Mouse (Mus musculus) urinary bladder, adult 18-20 months (tissue): ENCODE results near the gene Trim69.

Source experiments
- DNase-seq, 2 experiments: peaks; one replicate each; pipeline ENCODE4 v3.0.0; 2022; ENCODE audit warnings: low spot score in 2 of 2, mixed read lengths in 2 of 2

Gene Trim69

DNA sequence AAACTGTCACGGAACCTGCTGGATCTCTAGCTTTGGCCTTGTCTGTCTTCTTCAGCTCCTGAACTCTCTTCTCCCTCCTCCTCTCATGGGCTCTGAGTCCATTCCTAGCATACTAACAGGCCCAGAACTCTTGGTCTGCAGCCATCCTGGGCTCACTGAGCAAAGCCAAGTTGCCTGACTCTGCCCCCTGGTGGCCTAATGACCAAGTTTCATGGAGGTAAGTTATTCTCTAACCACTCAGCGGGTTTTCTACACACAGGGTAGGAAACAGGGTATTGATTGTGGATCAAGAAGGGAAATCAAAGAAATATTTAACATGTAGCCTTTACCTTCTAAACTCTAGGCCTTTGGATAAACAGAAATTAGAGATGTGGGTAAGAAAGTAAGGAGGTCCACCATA, at the start of gene Trim69:
Gene Trim69, plus strand, starts transcription at position 21 of the 400 bp plus-strand sequence.
- peak; percentile 52 to 62 for DNase-seq

DNA sequence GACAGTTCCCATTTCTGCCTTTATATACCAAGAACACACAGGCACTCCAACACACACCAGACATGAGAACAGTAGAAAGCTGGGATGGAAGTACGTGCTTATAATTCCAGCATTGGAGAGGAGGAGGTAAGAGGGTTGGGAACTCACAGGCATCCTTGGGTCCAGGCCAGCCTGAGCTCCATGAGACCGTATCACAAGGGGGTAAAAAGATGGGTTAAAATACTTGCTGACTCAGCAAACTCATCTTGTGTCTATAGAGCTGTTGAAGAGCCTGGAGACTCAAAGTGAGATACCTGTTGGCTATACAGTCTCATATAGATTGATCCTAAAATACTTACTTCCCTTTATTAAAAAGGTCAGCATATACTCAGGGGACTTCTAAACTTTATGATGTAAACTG, 43.6 kb upstream of the Trim69 start:
- no peak for DNase-seq

DNA sequence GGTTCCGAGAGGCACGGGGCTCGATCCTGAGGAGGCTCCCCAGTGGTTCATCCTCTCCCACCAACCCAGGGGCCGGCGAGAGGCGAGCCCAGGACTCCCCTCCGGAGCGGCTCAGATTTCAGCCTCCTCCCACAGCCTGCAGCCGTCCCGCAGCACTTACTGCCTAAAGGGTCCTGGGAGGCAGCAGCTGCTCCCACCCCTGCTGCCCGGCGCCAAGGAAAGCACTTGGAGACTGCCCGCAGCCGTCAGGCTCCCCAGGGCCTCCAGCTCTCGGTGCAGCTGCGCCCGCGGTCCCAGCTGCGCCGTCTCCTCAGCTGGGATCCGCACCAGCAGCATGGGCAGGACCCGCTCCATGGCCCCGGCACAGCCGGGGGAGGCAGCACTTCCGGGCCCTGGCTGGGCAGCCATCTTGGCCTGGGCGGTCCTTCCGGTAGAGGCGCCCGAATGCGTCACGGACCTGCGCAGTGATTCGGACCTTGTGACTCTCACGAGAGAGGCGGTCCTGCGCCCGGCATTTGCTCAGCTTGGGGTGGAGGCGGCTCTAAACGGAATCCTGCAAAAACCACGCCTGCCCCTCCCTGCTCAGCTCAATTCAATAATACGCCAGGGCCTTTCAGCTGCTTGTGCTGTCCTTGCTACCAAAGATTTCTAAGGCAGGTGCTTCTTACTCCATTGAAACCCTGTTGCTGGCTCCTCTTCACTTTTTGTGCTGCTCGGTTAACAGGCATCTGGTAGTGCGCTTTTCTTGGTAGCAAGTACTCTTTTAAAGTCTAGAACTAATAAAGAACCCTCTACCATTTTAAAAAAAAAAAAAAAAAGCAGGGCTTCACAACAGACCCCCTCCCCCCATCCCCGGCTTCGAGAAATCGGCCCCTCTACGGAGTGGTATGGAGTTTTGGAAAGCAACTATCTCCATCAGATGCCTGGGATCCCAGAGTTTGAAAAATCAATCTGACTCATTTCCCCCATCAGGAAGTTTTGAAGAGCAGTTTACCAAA, 42.2 kb upstream of the Trim69 start, which contains the start of gene Spg11:
Gene Spg11, minus strand, starts transcription at position 426 of the 998 bp plus-strand sequence.
- DNase-seq: peak; percentile 93 to 97

DNA sequence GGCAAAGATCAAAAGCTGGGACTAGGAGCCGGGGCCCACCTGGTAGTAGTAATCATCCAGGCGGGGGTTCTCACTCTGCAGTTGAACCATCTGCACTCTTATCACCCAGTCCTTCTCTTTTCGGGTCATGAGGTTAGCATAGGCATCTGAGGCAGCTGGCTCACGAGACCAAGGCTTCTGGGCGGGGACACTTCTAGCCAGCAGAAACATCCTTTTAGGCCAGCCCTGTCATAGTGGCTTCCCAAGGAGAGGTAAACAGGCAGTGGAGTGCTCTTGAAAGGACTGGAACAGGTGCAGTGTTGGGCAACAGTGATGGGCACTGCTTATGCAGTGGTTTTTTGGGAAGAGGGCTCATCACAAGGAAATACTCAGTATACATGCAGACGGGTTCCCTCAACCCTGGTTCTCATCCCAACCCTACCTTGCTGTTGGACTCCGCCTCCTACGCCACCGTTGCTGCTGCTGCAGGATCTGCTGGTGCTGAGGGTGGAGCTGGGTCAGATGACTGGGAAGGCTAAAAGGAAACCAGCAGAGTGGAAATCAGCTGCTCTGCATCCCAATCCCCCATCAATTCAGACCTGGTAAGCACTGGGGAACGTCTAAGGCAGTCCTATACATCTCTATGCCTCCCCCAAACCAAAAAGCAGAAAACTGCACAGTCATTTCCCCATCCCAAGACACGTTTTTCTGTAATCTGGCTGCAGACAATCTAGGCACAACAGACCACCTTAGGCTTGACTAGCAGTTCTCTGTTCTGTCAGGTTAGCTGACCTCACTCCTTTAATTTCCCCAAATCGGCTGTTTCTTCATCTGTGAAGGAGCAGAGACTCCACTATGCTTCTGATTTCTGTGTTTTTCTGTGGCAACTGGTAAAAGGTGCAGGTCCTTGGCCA, 34.6 kb upstream of the Trim69 start:
- DNase-seq: no peak

DNA sequence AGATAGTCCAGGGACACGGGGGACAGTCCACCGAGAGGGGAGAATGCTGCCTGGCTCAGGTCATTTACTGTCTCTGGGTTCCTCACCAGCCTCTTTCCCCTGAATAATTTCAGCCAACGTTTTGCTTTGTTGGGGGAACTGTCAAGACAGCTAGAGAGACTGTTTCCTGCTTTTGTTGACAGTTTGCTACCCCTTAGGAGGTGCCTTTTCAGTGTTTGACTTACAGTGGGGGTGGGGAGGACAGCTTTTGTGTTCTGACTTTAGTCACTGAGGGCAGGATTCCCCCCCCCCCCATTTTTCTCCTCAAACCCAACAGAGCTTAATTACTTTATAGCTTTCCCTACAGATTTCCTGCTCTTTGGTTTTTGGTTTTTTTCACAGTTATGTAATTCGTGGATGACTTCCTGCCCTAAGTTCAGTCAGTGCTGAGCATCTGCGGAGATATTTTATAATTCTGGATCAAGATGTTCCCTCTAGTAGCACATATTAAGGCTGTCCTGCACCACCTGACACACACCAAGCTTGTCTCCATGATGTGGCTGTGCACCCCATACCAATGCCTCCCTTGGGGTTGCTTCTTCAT, 33.6 kb upstream of the Trim69 start:
- no peak for DNase-seq

DNA sequence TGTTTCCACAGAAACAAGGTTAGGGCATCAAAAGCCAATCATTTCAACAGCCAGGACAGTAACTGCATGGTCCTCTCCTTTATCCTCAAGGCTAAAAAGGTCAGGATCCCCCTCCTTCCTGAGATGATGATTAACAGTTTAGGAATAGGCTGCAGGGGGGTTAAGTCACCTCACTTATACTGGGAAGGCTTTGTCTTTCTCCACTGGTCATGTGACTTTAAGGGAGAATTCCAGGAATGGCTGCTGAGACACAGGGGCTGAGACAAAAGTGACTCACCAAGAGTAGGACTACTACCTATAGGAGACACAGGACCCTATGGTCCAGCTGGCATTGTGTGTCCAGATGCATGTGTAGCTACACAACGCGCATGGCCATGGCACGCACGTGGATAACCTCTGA, 32.9 kb upstream of the Trim69 start:
- DNase-seq: no peak

DNA sequence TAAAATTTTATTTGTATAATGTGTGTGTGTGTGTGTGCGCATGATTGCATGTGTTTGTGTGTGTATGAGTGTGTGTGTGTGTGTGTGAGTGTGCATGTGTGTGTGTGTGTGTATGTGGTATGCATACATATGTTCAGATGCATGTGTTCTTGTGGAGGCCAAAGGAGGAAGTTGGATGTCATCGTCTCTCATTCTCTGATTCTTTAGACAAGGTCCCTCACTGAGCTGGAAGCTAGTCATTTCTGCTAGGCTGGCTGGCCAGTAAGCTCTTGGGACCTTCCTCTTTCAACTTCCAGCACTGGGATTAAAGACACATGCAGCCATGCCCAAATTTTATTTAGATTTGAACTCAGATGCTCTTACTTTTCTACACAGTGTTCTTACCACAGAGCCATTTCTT, 28.4 kb upstream of the Trim69 start:
- DNase-seq: no peak

DNA sequence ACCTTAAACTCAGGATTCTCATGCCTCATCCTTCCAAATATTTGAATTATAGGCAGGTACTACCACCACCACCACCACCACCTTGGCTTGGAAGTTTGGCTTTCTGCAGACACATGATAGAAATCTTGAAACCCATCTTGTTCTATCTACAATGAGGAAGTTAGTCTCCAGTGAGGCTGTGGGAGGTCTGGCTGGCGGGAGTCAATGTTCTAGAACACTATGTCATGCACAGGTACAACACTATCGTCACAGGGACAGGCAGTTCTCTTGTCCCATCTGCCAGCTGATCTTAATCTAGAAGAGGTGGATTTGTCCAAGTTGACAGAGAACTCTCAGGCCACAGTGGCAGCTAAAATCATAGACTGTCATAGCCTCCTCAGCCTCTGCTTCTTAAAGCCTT, 27.9 kb upstream of the Trim69 start:
- no peak for DNase-seq

DNA sequence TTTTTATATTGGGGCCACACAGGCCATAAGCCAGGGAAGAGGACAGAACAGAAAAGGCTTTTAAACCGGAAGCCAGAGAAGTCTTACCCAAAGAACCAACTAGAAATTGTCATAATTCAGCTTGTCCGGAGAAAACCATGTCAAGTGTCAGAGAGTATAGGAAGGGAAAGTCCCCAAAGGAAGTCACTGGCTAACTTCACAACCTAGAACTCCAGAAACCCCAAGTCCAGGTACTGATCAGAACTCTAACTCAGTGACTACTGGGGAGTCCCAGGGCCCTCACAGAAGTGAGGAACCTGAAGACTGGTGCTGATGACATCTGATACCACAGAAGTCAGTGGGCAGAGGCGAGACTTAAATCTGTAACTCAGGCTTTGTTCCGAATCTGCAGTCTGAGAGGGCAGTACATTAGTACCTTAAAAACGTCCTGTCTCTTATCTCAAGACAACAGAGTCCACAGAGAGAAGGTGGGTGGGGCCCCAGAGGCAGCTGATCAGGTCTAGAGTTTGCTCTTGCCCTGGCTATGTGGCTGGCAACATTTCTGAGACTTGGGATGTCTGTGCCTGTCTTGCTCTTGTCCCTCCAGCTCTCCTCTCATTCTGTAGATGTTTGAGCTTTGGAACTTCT, 22.5 kb upstream of the Trim69 start:
- DNase-seq: no peak

DNA sequence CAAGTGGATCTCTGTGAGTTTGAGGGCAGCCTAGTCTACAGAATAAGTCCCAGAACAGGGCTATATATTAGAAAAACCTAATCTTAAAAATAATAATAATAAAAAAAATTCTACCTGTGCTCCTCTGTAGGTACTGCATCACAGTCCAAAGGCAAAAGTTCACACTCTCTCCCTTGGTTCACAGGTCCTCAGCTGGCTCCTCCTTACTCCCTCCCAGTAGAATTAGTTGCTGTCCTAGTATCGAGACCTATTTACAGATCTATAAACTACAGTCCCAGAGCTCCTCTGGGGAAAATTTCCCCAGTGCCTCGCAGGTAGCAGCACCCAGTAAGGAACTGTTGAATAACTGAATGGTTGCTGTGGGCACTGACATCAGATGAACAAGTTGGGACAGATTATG, 19.7 kb upstream of the Trim69 start:
- no peak for DNase-seq

DNA sequence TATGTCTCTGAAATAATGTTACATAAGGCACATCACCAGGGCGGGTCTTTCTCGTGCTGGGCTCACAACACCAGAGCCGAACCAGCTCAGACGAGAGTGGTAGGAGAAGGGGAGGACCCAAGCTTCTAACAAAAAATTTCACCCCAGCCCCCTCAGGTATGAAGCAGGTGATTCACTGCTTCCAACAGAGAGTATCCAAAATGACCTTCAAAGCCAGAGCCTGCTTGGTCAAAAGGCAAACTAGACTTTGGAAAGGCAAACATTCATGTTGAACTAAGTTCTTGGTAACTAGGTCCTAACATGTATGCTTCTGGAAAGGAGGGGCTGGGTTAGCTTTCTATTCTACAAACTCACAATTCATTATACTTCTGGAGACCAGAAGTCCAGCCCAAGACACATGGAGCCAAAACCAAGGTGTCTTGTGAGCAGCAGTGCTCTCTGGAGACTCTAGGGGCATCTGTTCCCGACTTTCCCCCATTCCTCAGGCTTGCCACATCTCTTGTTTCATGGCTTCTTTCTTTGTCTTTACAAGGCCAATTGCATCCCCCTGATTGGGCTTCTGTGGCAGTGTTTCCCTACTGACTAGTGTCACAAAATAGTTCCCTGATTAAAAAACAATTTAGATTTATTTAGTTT, 19.1 kb upstream of the Trim69 start:
- no peak for DNase-seq

DNA sequence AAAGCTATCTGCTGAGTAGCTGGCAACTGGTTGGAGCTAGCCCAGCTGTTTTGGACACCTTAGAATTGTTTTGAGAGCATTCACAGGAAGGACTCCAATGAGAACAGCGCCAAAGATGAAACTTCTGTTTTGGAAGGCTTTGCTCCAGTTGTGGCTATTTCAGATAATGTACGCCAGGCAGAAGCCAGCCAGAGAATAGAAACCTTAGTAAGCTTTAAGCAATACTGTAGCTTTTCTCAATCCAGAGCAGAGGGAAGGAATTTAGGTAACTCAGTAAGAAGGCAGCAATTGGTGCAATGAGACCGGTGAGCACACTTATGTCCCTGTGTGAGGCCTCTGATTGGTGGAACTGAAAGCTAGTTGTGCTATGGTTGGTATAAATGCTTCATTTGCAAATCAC, 17.4 kb upstream of the Trim69 start:
- no peak for DNase-seq

DNA sequence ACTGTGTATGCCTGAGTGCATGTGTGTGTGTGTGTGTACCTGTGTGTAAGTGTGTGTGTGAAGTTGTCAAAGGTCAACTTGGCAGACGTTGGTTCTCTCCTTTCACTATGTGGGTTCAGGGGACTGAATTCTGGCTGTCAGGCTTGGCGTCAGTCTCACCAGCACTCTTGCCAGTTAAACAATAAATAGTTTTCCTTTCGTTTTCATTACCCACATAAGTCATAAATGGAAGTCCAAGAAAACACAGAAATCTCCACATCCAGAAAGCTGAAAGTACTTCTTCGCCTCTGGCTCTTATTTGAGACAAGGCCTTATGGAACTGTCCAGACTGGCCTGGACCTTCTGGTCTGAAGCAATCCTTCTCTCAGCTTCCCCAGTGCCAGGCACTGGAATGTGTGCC, 14.7 kb upstream of the Trim69 start:
- no peak for DNase-seq

DNA sequence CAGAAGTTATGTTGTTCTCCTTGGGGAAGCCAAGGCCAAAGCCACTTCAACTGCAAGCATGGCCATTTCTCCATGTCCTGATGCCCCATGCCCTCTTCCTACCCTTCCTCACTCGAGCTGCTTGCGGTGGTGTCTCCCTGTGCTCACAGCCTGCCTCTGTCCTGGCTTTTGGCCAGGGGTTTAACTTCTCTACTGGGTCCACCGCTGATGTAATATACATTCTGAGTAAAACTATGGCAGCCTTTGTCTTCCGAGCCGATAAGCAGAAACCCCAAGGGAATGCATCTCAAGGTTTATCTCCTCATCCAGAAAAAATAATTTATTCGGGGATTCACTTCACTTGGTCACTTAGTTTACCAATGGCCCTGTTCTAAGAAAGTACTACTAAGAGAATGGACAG, 13.8 kb upstream of the Trim69 start:
- no peak for DNase-seq

DNA sequence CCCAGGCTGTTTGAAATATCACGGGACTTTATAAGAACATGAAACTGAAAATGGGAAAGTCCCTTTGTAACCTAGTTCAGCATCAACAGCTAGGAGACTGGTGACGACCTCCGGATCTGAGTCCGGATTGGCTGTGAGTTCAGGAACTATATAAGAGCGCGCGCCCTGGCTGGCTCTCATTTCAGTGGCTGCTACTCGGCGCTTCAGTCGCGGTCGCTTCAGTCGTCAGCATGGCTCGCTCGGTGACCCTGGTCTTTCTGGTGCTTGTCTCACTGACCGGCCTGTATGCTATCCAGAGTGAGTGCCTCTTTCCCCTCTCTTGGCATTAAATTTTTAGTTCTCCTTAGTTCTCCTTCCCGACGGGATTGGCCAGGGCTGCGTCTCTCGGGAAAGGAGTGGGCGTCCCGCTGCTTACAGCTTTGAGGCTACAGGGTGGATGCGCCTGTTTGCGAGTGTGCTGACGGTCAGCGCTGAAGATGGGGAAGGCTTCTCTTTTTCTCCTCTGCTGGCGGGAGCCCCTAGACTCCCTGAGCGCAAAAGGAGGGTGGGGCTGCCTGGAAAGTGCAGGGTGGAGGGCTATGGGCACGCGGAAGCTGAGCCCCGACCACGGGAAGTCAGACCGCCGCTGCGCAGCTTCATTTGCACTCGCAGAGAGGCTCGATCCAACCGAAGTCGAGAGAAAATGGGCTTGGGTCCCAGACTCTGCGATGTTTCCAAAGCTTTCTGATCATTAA, 12.8 kb upstream of the Trim69 start, which contains the start of gene B2m:
Gene B2m, plus strand, starts transcription at position 179 of the 734 bp plus-strand sequence.
- peak; percentile 91 for DNase-seq

DNA sequence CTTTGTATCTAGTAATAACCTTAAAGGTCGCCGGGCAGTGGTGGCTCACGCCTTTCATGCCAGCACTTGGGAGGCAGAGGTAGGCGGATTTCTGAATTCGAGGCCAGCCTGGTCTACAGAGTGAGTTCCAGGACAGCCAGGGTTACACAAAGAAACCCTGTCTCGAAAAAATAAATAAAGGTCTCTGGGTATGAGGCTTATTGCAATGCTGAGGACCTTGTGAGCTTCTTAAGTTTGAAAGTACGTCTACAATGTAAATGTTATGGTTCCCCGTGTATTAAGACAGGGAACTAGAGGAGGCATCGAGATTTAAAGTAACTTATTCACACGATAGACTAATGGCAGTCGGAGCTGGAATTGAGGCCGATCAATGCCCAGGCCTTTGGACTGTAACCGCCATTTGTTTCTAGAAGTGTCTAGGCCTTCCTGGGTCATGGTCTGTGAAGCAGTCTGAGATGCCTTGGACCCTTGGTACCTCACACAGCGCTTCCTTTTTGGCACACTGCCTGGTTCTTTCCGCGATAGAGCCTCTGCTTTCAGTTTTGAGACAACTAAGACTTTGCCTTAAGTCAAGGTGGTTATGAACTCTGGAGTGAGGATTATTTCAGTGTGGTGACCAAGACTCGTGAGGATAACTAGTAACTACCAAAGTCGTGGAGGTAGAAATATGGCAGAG, 12.1 kb upstream of the Trim69 start:
- DNase-seq: peak; percentile 16 to 26

DNA sequence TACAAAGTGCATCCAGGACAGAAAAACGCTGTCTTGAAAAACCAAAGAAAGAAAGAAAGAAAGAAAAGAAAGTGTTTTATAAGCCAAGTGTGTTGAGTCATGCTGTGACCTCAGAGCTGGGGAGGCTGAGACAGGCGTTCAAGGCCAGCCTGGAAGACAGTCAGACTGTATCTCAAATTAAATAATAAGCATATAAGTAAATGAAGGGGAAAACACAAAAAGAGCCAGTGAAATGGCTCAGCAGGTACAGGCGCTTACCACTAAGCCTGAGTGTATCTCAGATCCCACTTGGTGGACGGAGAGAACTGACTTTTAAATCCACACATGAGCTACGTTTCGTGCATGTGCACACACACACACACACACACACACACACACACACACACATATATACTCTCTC, 11.2 kb upstream of the Trim69 start:
- DNase-seq: no peak

DNA sequence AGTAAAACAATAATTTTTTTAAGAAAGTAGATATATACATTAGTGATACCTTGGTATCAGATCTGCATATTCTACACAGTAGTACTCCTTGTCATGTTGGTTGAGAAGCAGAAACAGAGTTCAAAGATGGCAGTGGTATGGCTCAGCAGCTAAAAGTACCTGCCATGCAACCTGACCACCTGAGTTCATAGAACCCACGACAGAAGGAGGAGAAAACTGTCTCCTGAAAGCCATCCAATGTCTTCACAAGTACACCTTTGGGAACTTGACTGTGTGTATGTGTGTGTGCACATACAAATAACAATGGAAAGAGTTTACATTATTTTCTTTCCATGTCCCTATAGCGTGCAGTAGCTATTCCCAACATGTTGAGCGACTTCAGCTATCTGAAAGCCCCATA, 10.8 kb upstream of the Trim69 start:
- DNase-seq: no peak

DNA sequence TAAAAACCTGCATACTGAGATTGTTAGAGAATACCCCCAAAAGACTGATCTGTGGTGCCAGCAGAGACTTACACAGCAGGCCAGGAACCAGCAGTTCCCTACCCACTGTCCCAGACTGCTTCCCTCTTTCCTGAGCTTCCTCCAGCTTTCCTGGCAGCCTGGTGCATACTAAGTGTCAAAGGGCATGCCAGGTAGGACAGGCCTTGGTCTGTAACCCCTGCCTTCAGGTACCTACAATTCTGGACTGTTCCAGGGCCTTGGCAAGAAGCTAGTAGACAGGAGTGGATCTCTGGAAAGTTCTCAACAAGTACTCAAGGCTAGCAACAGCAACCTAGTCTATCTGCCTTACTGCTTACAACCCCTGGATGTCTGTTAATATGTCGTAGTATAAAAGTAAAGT, 9.3 kb upstream of the Trim69 start:
- no peak for DNase-seq

DNA sequence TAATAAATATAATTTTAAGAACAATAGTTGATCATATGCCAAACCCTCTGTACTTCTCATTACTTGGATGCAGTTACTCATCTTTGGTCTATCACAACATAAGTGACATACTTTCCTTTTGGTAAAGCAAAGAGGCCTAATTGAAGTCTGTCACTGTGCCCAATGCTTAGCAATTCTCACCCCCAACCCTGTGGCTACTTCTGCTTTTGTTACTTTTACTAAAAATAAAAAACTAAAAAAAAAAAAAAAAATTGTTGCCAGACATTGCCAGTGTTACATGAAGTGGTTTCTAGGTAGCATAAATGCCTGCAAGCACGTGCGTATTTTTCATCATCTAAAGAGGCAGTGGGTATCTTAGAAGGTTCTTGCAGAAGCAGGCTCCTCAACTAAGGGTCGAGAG, 7.7 kb upstream of the Trim69 start:
- DNase-seq: no peak
